Mouse (Mus musculus) lung, postnatal 0 days (tissue): Measurements from ENCODE around the gene Ext2. TPM values are rescaled to one million over a fixed set of nuclear protein-coding genes. Genes with fewer than 3 reads are reported as not detected.

Experiments
- ATAC-seq: fragments of 200-750 bp; cut with Nextera tagmentation; 2 replicates; pipeline ENCODE4 v1.8.0; 2017; ENCODE audit warnings: moderate library complexity
- DNase-seq: peaks from one replicate; pipeline ENCODE4 v3.0.0-alpha.2; 2016; ENCODE audit warnings: low spot score
- H3K27ac ChIP-seq: fragments of 300-500 bp; sonication (generic); 2 replicates; pipeline ENCODE4 v1.5.1; 2014; ENCODE audit warnings: antibody characterized with exemption, mild to moderate bottlenecking, low read length, mixed read lengths
- H3K27me3 ChIP-seq: fragments of 300-500 bp; sonication (generic); replicated peaks from 2 replicates; pipeline ENCODE4 v1.6.1; 2014; ENCODE audit warnings: low read length, mixed read lengths; ENCODE audit not compliant: insufficient read depth
- H3K36me3 ChIP-seq: fragments of 300-500 bp; sonication (generic); 2 replicates; pipeline ENCODE4 v1.6.1; 2014; ENCODE audit warnings: low read length, mixed read lengths; ENCODE audit not compliant: insufficient read depth
- H3K4me1 ChIP-seq: fragments of 300-500 bp; sonication (generic); 2 replicates; pipeline ENCODE4 v1.6.1; 2014; ENCODE audit warnings: antibody characterized with exemption, low read depth, low read length, mixed read lengths; ENCODE audit not compliant: insufficient read depth
- H3K4me2 ChIP-seq: fragments of 300-500 bp; sonication (generic); replicated peaks from 2 replicates; pipeline ENCODE4 v1.6.1; 2014; ENCODE audit warnings: low read depth, mild to moderate bottlenecking, low read length, moderate library complexity, mixed read lengths
- H3K4me3 ChIP-seq: fragments of 300-500 bp; sonication (generic); 2 replicates; pipeline ENCODE4 v1.5.1; 2014; ENCODE audit warnings: low read depth, low read length
- H3K9ac ChIP-seq: fragments of 300-500 bp; sonication (generic); replicated peaks from 2 replicates; pipeline ENCODE4 v1.6.1; 2014; ENCODE audit warnings: low read depth, mild to moderate bottlenecking
- H3K9me3 ChIP-seq: fragments of 300-500 bp; sonication (generic); 2 replicates; pipeline ENCODE4 v1.6.1; 2016; ENCODE audit warnings: low read length, mixed read lengths
- CTCF ChIP-seq: IDR thresholded peaks from 2 replicates; pipeline ENCODE4 v1.5.1; 2016; ENCODE audit warnings: antibody characterized with exemption, mild to moderate bottlenecking
- EP300 ChIP-seq: IDR thresholded peaks from 2 replicates; pipeline ENCODE4 v1.6.1; 2016; ENCODE audit warnings: antibody characterized with exemption, mild to moderate bottlenecking, control low read depth
- WGBS: fragments of 180-500 bp; shearing (Covaris S2); extraction: QIAGEN DNeasy Blood & Tissue Kit; methylation state at CpG from one replicate; pipeline ENCODE4 v1.1.7; 2014; 5-methylcytosine and 5-hydroxymethylcytosine counted together
- polyA plus RNA-seq: library from polyadenylated mRNA; unstranded; fragments of >200 nt; fragmentation: Nextera tagmentation; extraction: Ambion mirVana; gene quantifications from 2 replicates; pipeline ENCODE4 v1.2.1, GENCODE M21; 2015

The Ext2 gene
- polyA plus RNA-seq, 1 experiment from 2014 or later = 76.6 TPM

GRCm38 (mm10) chr2:93661096-93661495 lies 161.3 kb downstream of the Ext2 start:
- 78% methylated on average over 6 of the region's 6 CpGs for WGBS
- no peak overlapping the region for H3K9ac ChIP-seq
- H3K4me2 ChIP-seq = no peak overlapping the region
- H3K4me3 ChIP-seq = no peak overlapping the region
- H3K27ac ChIP-seq = no peak overlapping the region
- 0 out of 2 replicates have a peak, but pooled peaks cover 6% of the 10 kb centered on the region for H3K27me3 ChIP-seq
- TF ChIP-seq CTCF = no peak
- no peak for TF ChIP-seq EP300
- no peaks in the 10 kb centered on the region for H3K9me3 ChIP-seq
- no peaks in the 10 kb centered on the region for H3K4me1 ChIP-seq
- H3K36me3 ChIP-seq = no peaks in the 10 kb centered on the region
- no peak for DNase-seq
- ATAC-seq = no peak

- H3K9me3 ChIP-seq = no peaks in the 10 kb centered on the region
- ATAC-seq (no peak; the same call in 1 of the 2 replicates), DNase-seq (peak; percentile 38)
- no peaks in the 10 kb centered on the region for H3K36me3 ChIP-seq
- 0 out of 2 replicates have a peak, but pooled peaks cover 6% of the 10 kb centered on the region for H3K27me3 ChIP-seq
- TF ChIP-seq EP300 = no peak
- no peak for TF ChIP-seq CTCF
- no peaks in the 10 kb centered on the region for H3K4me1 ChIP-seq
- H3K27ac ChIP-seq = no peak overlapping the region
- H3K4me2 ChIP-seq = no peak overlapping the region
- WGBS = 55% methylated on average over 6 of the region's 6 CpGs
- no peak overlapping the region for H3K9ac ChIP-seq
- no peak overlapping the region for H3K4me3 ChIP-seq
Observed at GRCm38 (mm10) chr2:93659705-93660308, 162.6 kb downstream of the Ext2 start.

DNA sequence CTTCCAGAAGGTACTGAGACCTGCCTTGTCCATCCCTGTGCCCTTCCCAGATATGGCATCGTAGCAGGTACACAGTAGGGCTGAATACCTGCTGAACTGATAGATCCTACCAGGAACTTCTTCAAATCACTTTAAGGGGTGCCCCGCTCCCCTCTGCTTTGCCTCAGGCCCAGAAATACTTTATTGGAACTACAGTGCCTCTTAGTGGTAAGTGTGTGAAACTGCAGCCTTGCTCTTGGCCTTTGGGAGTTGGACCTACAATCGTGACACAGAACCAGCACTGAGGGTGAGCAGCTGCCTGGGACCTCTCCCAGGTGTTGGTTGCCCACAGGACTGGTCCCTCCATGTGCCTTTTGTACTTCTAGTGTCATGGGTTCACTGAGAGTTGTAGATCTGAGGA lies 163.4 kb downstream of the Ext2 start:
- Histone ChIP-seq H3K4me3 (no peak overlapping the region), H3K9ac (no peak overlapping the region), H3K9me3 (no peaks in the 10 kb centered on the region), H3K27me3 (0 out of 2 replicates have a peak, but pooled peaks cover 6% of the 10 kb centered on the region), H3K4me2 (no peak overlapping the region), H3K36me3 (no peaks in the 10 kb centered on the region), H3K4me1 (no peaks in the 10 kb centered on the region), H3K27ac (no peak overlapping the region)
- DNase-seq (peak; percentile 49), ATAC-seq (no peak)
- TF ChIP-seq EP300 (no peak), CTCF (peak; percentile 83)
- WGBS = 33% methylated on average over 3 of the region's 3 CpGs

DNA sequence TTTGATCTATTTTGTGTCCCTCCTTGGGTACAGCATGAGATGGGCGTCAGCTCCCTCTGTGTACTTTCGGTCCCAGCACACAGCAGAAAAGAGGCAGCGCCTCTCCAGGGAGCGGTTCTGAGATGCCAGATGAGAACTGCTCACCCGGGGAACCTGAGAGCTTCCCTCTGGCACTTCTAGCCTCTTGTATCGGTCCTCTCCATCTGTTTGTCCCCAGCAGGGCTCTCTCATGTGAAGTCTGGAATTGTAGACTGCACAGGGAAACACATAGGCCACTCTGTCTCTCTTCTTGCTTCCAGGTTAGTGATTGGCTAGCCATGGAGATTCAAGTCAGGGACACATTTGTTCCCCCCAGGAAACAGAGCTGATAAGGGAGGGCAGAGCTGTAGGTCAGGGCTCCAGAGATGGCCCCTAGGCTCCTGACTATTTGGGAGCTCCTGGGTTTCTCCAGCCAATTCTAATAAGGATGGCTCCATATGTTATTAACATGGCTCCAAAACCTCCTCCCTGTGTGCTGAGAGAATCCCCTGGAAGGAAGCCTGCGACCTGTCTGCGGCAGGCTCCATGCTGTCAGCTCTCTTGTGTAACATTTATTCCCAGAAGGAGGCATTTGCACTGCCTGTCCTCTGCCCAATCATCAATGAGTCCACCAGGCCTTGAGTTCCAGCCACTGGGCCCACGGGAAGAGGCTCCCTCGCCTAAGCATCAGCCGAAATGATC lies 167.9 kb downstream of the Ext2 start:
- no peak overlapping the region for H3K4me3 ChIP-seq
- no peak for DNase-seq
- peaks cover 5% of the 10 kb centered on the region for H3K27me3 ChIP-seq
- H3K36me3 ChIP-seq = no peaks in the 10 kb centered on the region
- no peak overlapping the region for H3K9ac ChIP-seq
- H3K4me1 ChIP-seq = no peaks in the 10 kb centered on the region
- no peak for TF ChIP-seq EP300
- no peak for TF ChIP-seq CTCF
- WGBS = 56% methylated on average over 11 of the region's 11 CpGs
- no peak for ATAC-seq
- H3K27ac ChIP-seq = no peak overlapping the region
- H3K4me2 ChIP-seq = no peak overlapping the region
- no peaks in the 10 kb centered on the region for H3K9me3 ChIP-seq

- DNase-seq = no peak
- Histone ChIP-seq H3K4me3 (no peak overlapping the region), H3K27ac (no peak overlapping the region), H3K9ac (no peak overlapping the region), H3K4me1 (no peaks in the 10 kb centered on the region; the same call in none of the 2 replicates), H3K9me3 (no peaks in the 10 kb centered on the region), H3K27me3 (peaks cover 42% of the 10 kb centered on the region), H3K4me2 (no peak overlapping the region), H3K36me3 (no peaks in the 10 kb centered on the region)
- TF ChIP-seq CTCF = no peak
- TF ChIP-seq EP300 = no peak
- no peak for ATAC-seq
- WGBS = 35% methylated on average over 4 of the region's 4 CpGs
Observed at GRCm38 (mm10) chr2:93649243-93649870, 173.0 kb downstream of the Ext2 start.

DNA sequence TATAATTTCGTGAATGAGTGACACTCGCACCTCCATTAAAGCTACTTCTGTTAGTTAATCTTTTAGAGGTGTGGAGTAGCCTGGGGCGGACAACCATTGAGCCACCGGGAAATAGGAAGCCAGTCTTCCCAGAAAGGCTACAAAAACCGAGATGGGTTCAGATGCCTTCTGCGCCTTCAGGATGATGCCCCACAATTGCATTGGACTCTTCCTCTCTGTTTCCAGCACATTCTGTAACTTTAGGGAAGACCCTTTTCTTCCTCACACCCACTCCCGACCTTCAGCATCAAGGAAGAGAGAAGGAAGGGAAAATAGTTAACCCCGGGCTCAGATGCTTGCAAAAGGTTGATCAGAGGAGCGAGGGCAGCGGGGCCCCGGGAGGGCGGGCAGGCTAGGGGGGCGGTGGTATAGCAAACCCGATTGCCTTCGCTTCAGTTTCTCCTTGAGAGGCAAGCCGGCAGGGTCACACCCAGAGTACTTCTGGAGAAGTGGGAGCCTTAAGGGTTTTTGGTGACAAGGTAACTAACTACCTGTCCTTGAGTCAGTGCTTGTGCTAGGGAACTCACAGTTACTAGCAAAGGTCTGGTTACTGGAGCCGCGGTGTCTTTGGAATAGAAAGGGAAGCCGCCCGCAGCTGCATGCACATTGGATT lies 174.3 kb downstream of the Ext2 start:
- Histone ChIP-seq H3K4me1 (peaks cover under 1% of the 10 kb centered on the region), H3K4me3 (no peak overlapping the region), H3K9me3 (no peaks in the 10 kb centered on the region), H3K36me3 (no peaks in the 10 kb centered on the region), H3K9ac (no peak overlapping the region), H3K27me3 (peaks cover 55% of the 10 kb centered on the region), H3K4me2 (no peak overlapping the region), H3K27ac (no peak overlapping the region)
- TF ChIP-seq EP300 = no peak
- ATAC-seq = no peak
- WGBS = 5% methylated on average over 20 of the region's 20 CpGs
- no peak for DNase-seq
